Mouse (Mus musculus) limb, embryonic 14.5 days (tissue): ENCODE measurements around the gene Vps26b. TPM values are rescaled to one million over a fixed set of nuclear protein-coding genes. Genes with fewer than 3 reads are reported as not detected.

Source experiments
- ATAC-seq: fragments of 200-750 bp; cut with Nextera tagmentation; 2 replicates; pipeline ENCODE4 v1.8.0; 2017; ENCODE audit warnings: low read depth, moderate number of reproducible peaks, moderate TSS enrichment; ENCODE audit not compliant: low FRiP score
- DNase-seq: peaks from one replicate; pipeline ENCODE4 v3.0.0-alpha.2; 2015; ENCODE audit warnings: low spot score
- H3K27ac ChIP-seq: fragments of 300-500 bp; sonication (generic); replicated peaks from 2 replicates; pipeline ENCODE4 v1.5.1; 2014; ENCODE audit warnings: low read depth, mild to moderate bottlenecking, low read length, moderate library complexity, mixed read lengths
- H3K27me3 ChIP-seq: fragments of 300-500 bp; sonication (generic); 2 replicates; pipeline ENCODE4 v1.6.1; 2014; ENCODE audit warnings: low read length, mixed read lengths; ENCODE audit not compliant: control insufficient read depth, insufficient read depth
- H3K36me3 ChIP-seq: fragments of 300-500 bp; sonication (generic); 2 replicates; pipeline ENCODE4 v1.6.1; 2014; ENCODE audit warnings: mild to moderate bottlenecking, low read length, moderate library complexity, mixed read lengths; ENCODE audit not compliant: control insufficient read depth, insufficient read depth
- H3K4me1 ChIP-seq: fragments of 300-500 bp; sonication (generic); 2 replicates; pipeline ENCODE4 v1.6.1; 2014; ENCODE audit warnings: antibody characterized with exemption, low read length, mixed read lengths; ENCODE audit not compliant: control insufficient read depth, insufficient read depth
- H3K4me2 ChIP-seq: fragments of 300-500 bp; sonication (generic); replicated peaks from 2 replicates; pipeline ENCODE4 v1.6.1; 2014; ENCODE audit warnings: low read depth, mild to moderate bottlenecking, low read length, moderate library complexity; ENCODE audit not compliant: severe bottlenecking
- H3K4me3 ChIP-seq: fragments of 300-500 bp; sonication (generic); replicated peaks from 2 replicates; pipeline ENCODE4 v1.5.1; 2014; ENCODE audit warnings: low read length
- H3K9ac ChIP-seq: fragments of 300-500 bp; sonication (generic); 2 replicates; pipeline ENCODE4 v1.6.1; 2014; ENCODE audit warnings: mild to moderate bottlenecking, low read depth, low read length, moderate library complexity; ENCODE audit not compliant: severe bottlenecking
- H3K9me3 ChIP-seq: fragments of 300-500 bp; sonication (generic); 2 replicates; pipeline ENCODE4 v1.6.1; 2016; ENCODE audit warnings: low read length; ENCODE audit not compliant: control insufficient read depth
- POLR2A ChIP-seq: fragments of 200-500 bp; IDR thresholded peaks from 2 replicates; pipeline ENCODE4 v1.8.0; 2012; ENCODE audit warnings: inconsistent platforms, mild to moderate bottlenecking, moderate library complexity, borderline replicate concordance; ENCODE audit not compliant: insufficient read depth, insufficient read length; ENCODE audit errors: extremely low read depth
- WGBS: fragments of 180-500 bp; shearing (Covaris S2); extraction: QIAGEN DNeasy Blood & Tissue Kit; methylation state at CpG from one replicate; pipeline ENCODE4 v1.1.7; 2014; 5-methylcytosine and 5-hydroxymethylcytosine counted together
- polyA plus RNA-seq, 2 experiments: library from polyadenylated mRNA; depleted of rRNA in 1 of 2; stranded (reverse) in 1 of 2; unstranded in 1 of 2; fragments of >200 nt; fragmentation: Nextera tagmentation in 1 of 2; extraction: Ambion mirVana in 1 of 2; gene quantifications; 2 replicates each; pipeline versions ENCODE4 v1.2.1 to v1.2.3; 2012 to 2014

The Vps26b gene
- polyA plus RNA-seq, 2 experiments, result 40.3 to 44.2 TPM

- no peak for DNase-seq
Measured at GRCm38 (mm10) chr9:26977754-26978153, 52.1 kb downstream of the Vps26b start.

More at GRCm38 (mm10) chr9:26977754-26978153, 52.1 kb downstream of the Vps26b start:
- no peak overlapping the region for H3K9ac ChIP-seq
- H3K4me3 ChIP-seq, result no peak overlapping the region
- no peaks in the 10 kb centered on the region for H3K27me3 ChIP-seq
- no peak overlapping the region for H3K4me2 ChIP-seq
- H3K27ac ChIP-seq, result no peak overlapping the region
- ATAC-seq, result no peak
- WGBS, result 89% methylated on average over 9 of the region's 9 CpGs
- H3K9me3 ChIP-seq, result no peaks in the 10 kb centered on the region
- H3K36me3 ChIP-seq, result peaks cover 64% of the 10 kb centered on the region
- TF ChIP-seq POLR2A, result no peak
- H3K4me1 ChIP-seq, result no peaks in the 10 kb centered on the region

Other genes with a start within 250 kb of the Vps26b start
- 3.5 TPM in 2 replicates for gene Glb1l2, start 223.6 kb downstream of the Vps26b start, polyA plus RNA-seq (2012; rRNA removed)
- gene Glb1l2, start 223.6 kb downstream of the Vps26b start, polyA plus RNA-seq (2014; fragmentation: Nextera tagmentation; extraction: Ambion mirVana), result 2.6 and 4.4 TPM in 2 replicates
- not detected in 2 replicates for gene Glb1l3, start 169.2 kb downstream of the Vps26b start, polyA plus RNA-seq (2012; rRNA removed)
- gene Glb1l3, start 169.2 kb downstream of the Vps26b start, polyA plus RNA-seq (2014; fragmentation: Nextera tagmentation; extraction: Ambion mirVana), result not detected in 2 replicates
- gene Gm1110, start 107.0 kb downstream of the Vps26b start, polyA plus RNA-seq (2012; rRNA removed), result 0.05 TPM in 2 replicates
- gene Gm1110, start 107.0 kb downstream of the Vps26b start, polyA plus RNA-seq (2014; fragmentation: Nextera tagmentation; extraction: Ambion mirVana), result not detected in 2 replicates
- gene Acad8, start 30.5 kb downstream of the Vps26b start, polyA plus RNA-seq (2012; rRNA removed), result 46.4 and 47.3 TPM in 2 replicates
- 45.6 and 46.7 TPM in 2 replicates for gene Acad8, start 30.5 kb downstream of the Vps26b start, polyA plus RNA-seq (2014; fragmentation: Nextera tagmentation; extraction: Ambion mirVana)
- gene Thyn1, start 30.4 kb downstream of the Vps26b start, polyA plus RNA-seq (2012; rRNA removed), result 44.4 and 69.2 TPM in 2 replicates
- 124 and 127 TPM in 2 replicates for gene Thyn1, start 30.4 kb downstream of the Vps26b start, polyA plus RNA-seq (2014; fragmentation: Nextera tagmentation; extraction: Ambion mirVana)
- gene Ncapd3, start 110 bp upstream of the Vps26b start, polyA plus RNA-seq (2012; rRNA removed), result 38.5 and 38.8 TPM in 2 replicates
- gene Ncapd3, start 110 bp upstream of the Vps26b start, polyA plus RNA-seq (2014; fragmentation: Nextera tagmentation; extraction: Ambion mirVana), result 24.3 and 28.2 TPM in 2 replicates
- 100 and 103 TPM in 2 replicates for gene Jam3, start 125.4 kb upstream of the Vps26b start, polyA plus RNA-seq (2012; rRNA removed)
- gene Jam3, start 125.4 kb upstream of the Vps26b start, polyA plus RNA-seq (2014; fragmentation: Nextera tagmentation; extraction: Ambion mirVana), result 110 and 112 TPM in 2 replicates